Mouse (Mus musculus) small intestine, adult 2 months (tissue): Measurements from ENCODE around the gene Cbx5. TPM values are rescaled to one million over a fixed set of nuclear protein-coding genes. Genes with fewer than 3 reads are reported as not detected.

ENCODE experiments used
- H3K27ac ChIP-seq: fragments of 200-500 bp; 2 replicates; pipeline ENCODE4 v1.5.1; 2012; ENCODE audit warnings: low read depth, low read length, control low read depth, inconsistent platforms; ENCODE audit not compliant: insufficient read depth
- H3K27me3 ChIP-seq: fragments of 200-500 bp; 2 replicates; pipeline ENCODE4 v1.6.1; 2012; ENCODE audit warnings: mild to moderate bottlenecking, moderate library complexity, low read length, inconsistent platforms; ENCODE audit not compliant: control insufficient read depth, insufficient read depth
- H3K36me3 ChIP-seq: fragments of 200-500 bp; 2 replicates; pipeline ENCODE4 v1.6.1; 2012; ENCODE audit warnings: mild to moderate bottlenecking, low read length, control low read depth, inconsistent platforms; ENCODE audit not compliant: control insufficient read depth, insufficient read depth
- H3K4me1 ChIP-seq: fragments of 200-500 bp; 2 replicates; pipeline ENCODE4 v1.6.1; 2012; ENCODE audit warnings: low read length, inconsistent platforms, mixed read lengths; ENCODE audit not compliant: control insufficient read depth, insufficient read depth, insufficient read length
- H3K4me3 ChIP-seq: fragments of 200-500 bp; 2 replicates; pipeline ENCODE4 v1.5.1; 2012; ENCODE audit warnings: low read depth, mild to moderate bottlenecking, control low read depth, inconsistent platforms, low read length, moderate library complexity
- CTCF ChIP-seq: fragments of 200-500 bp; IDR thresholded peaks from 2 replicates; pipeline ENCODE4 v1.5.1; 2012; ENCODE audit warnings: low read depth, mild to moderate bottlenecking, control low read depth, inconsistent platforms, low read length, moderate library complexity, mixed read lengths; ENCODE audit not compliant: insufficient replicate concordance, insufficient read length; ENCODE audit errors: extremely low read depth
- POLR2A ChIP-seq: fragments of 200-500 bp; IDR thresholded peaks from 2 replicates; pipeline ENCODE4 v1.6.1; 2012; ENCODE audit warnings: low read depth, mild to moderate bottlenecking, control low read depth, inconsistent platforms, low read length, moderate library complexity
- WGBS: fragments of 180-500 bp; shearing (Covaris S2); methylation state at CpG from one replicate; pipeline ENCODE4 v1.1.7; 2018; 5-methylcytosine and 5-hydroxymethylcytosine counted together
- polyA plus RNA-seq: library from polyadenylated mRNA; depleted of rRNA; stranded (reverse); fragments of >200 nt; gene quantifications from 2 replicates; pipeline ENCODE4 v1.2.3, GENCODE M21; 2012

Gene Cbx5
- polyA plus RNA-seq, 1 experiment, result 2.8 TPM

GRCm38 (mm10) chr15:103202088-103202793 is 37.4 kb downstream of the Cbx5 start:
- Histone ChIP-seq H3K27ac (no peak overlapping the region; the same call in 1 of the 2 replicates), H3K4me1 (no peaks in the 10 kb centered on the region), H3K4me3 (no peak overlapping the region), H3K27me3 (no peaks in the 10 kb centered on the region), H3K36me3 (peaks cover 30% of the 10 kb centered on the region)
- no peak for TF ChIP-seq POLR2A
- TF ChIP-seq CTCF, result no peak
- 61% methylated on average over 6 of the region's 6 CpGs for WGBS

GRCm38 (mm10) chr15:103197785-103198184 is 41.8 kb downstream of the Cbx5 start:
- TF ChIP-seq POLR2A, result no peak
- no peak for TF ChIP-seq CTCF
- Histone ChIP-seq H3K36me3 (peaks cover 27% of the 10 kb centered on the region), H3K4me3 (no peak overlapping the region), H3K27me3 (no peaks in the 10 kb centered on the region), H3K27ac (no peak overlapping the region), H3K4me1 (no peaks in the 10 kb centered on the region)
- 76% methylated on average over 4 of the region's 4 CpGs for WGBS

GRCm38 (mm10) chr15:103196835-103197234 is 42.8 kb downstream of the Cbx5 start:
- no peaks in the 10 kb centered on the region for H3K27me3 ChIP-seq
- no peak overlapping the region for H3K4me3 ChIP-seq
- TF ChIP-seq CTCF, result no peak
- no peak for TF ChIP-seq POLR2A
- no peak overlapping the region for H3K27ac ChIP-seq
- no peaks in the 10 kb centered on the region for H3K4me1 ChIP-seq
- H3K36me3 ChIP-seq, result peaks cover 27% of the 10 kb centered on the region
- 75% methylated on average over 1 of the region's 1 CpGs for WGBS

- Histone ChIP-seq H3K27me3 (no peaks in the 10 kb centered on the region), H3K4me1 (no peaks in the 10 kb centered on the region), H3K27ac (no peak overlapping the region), H3K4me3 (no peak overlapping the region), H3K36me3 (peaks cover 16% of the 10 kb centered on the region)
- WGBS, result 68% methylated on average over 2 of the region's 2 CpGs
- no peak for TF ChIP-seq POLR2A
- no peak for TF ChIP-seq CTCF
Measured at GRCm38 (mm10) chr15:103193606-103194005, 46.0 kb downstream of the Cbx5 start.

GRCm38 (mm10) chr15:103190531-103191462 is 48.8 kb downstream of the Cbx5 start:
- H3K27me3 ChIP-seq, result no peaks in the 10 kb centered on the region
- H3K36me3 ChIP-seq, result peaks cover 4% of the 10 kb centered on the region; the same call in 1 of the 2 replicates

GRCm38 (mm10) chr15:103190083-103190482 is 49.5 kb downstream of the Cbx5 start:
- Histone ChIP-seq H3K27me3 (no peaks in the 10 kb centered on the region), H3K4me3 (no peak overlapping the region), H3K27ac (no peak overlapping the region), H3K36me3 (0 out of 2 replicates have a peak, but pooled peaks cover 4% of the 10 kb centered on the region), H3K4me1 (no peaks in the 10 kb centered on the region)
- WGBS, result 88% methylated on average over 7 of the region's 7 CpGs
- no peak for TF ChIP-seq POLR2A
- no peak for TF ChIP-seq CTCF

More at GRCm38 (mm10) chr15:103190531-103191462, 48.8 kb downstream of the Cbx5 start:
- 63% methylated on average over 10 of the region's 10 CpGs for WGBS
- H3K27ac ChIP-seq, result no peak overlapping the region
- H3K4me3 ChIP-seq, result no peak overlapping the region
- H3K4me1 ChIP-seq, result no peaks in the 10 kb centered on the region
- TF ChIP-seq CTCF (peak; percentile 67; the same call in 1 of the 2 replicates), POLR2A (no peak)

- TF ChIP-seq POLR2A (no peak), CTCF (no peak)
- 0 out of 2 replicates have a peak, but pooled peaks cover 2% of the 10 kb centered on the region for H3K36me3 ChIP-seq
- no peak overlapping the region for H3K27ac ChIP-seq
- peaks cover 12% of the 10 kb centered on the region for H3K27me3 ChIP-seq
- 81% methylated on average over 6 of the region's 6 CpGs for WGBS
- H3K4me3 ChIP-seq, result no peak overlapping the region
- peaks cover 7% of the 10 kb centered on the region; the same call in 1 of the 2 replicates for H3K4me1 ChIP-seq
Measured at GRCm38 (mm10) chr15:103187803-103188202, 51.8 kb downstream of the Cbx5 start.
